Mouse (Mus musculus) midbrain, embryonic 13.5 days (tissue): ENCODE data around the gene Gm10800. TPM values are rescaled to one million over a fixed set of nuclear protein-coding genes. Genes with fewer than 3 reads are reported as not detected.
"Not testable (repeated sequence)": the region's sequence is repeated elsewhere in the genome, so short reads cannot be mapped to it uniquely, and the experiment has no call there.

Experiments
- ATAC-seq: fragments of 200-750 bp; cut with Nextera tagmentation; 2 replicates; pipeline ENCODE4 v1.8.0; 2017; ENCODE audit warnings: mild to moderate bottlenecking, moderate TSS enrichment, moderate library complexity
- H3K27ac ChIP-seq: fragments of 300-500 bp; sonication (generic); 2 replicates; pipeline ENCODE4 v1.5.1; 2015; ENCODE audit warnings: inconsistent platforms, mild to moderate bottlenecking, moderate library complexity
- H3K27me3 ChIP-seq: fragments of 300-500 bp; sonication (generic); 2 replicates; pipeline ENCODE4 v1.6.1; 2015; ENCODE audit warnings: mild to moderate bottlenecking, inconsistent platforms
- H3K36me3 ChIP-seq: fragments of 300-500 bp; sonication (generic); 2 replicates; pipeline ENCODE4 v1.6.1; 2015; ENCODE audit warnings: mild to moderate bottlenecking, inconsistent platforms
- H3K4me1 ChIP-seq: fragments of 300-500 bp; sonication (generic); replicated peaks from 2 replicates; pipeline ENCODE4 v1.6.1; 2015; ENCODE audit warnings: inconsistent platforms
- H3K4me2 ChIP-seq: fragments of 300-500 bp; sonication (generic); replicated peaks from 2 replicates; pipeline ENCODE4 v1.6.1; 2015; ENCODE audit warnings: moderate library complexity, mild to moderate bottlenecking, inconsistent platforms
- H3K4me3 ChIP-seq: fragments of 300-500 bp; sonication (generic); replicated peaks from 2 replicates; pipeline ENCODE4 v1.5.1; 2015; ENCODE audit warnings: mild to moderate bottlenecking, inconsistent platforms
- H3K9ac ChIP-seq: fragments of 300-500 bp; sonication (generic); replicated peaks from 2 replicates; pipeline ENCODE4 v1.6.1; 2015; ENCODE audit warnings: mild to moderate bottlenecking, inconsistent platforms
- H3K9me3 ChIP-seq: fragments of 300-500 bp; sonication (generic); 2 replicates; pipeline ENCODE4 v1.6.1; 2016; ENCODE audit warnings: mild to moderate bottlenecking, inconsistent platforms
- WGBS: fragments of 180-500 bp; shearing (Covaris S2); methylation state at CpG from one replicate; pipeline ENCODE4 v1.1.7; 2015; 5-methylcytosine and 5-hydroxymethylcytosine counted together
- polyA plus RNA-seq: library from polyadenylated mRNA; unstranded; fragments of >200 nt; fragmentation: Nextera tagmentation; extraction: Ambion mirVana; gene quantifications from 2 replicates; pipeline ENCODE4 v1.2.1, GENCODE M21; 2015

Gene Gm10800
- polyA plus RNA-seq = 8.3 and 9.2 TPM in 2 replicates

DNA sequence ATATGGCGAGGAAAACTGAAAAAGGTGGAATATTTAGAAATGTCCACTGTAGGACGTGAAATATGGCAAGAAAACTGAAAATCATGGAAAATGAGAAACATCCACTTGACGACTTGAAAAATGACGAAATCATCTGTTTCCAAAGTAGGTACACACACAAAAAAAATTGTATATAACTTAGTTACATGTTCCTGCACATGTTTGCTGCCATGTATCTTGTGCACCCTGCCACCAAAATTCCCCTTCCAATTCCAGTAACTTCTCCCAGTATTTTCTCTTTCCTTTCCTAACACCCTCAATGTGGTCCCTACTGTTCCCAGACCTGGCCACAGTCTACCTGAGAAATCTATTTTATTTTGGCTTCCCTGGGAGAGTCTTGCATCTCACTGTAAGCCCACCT is at the start of gene Gm10800:
Gene Gm10800, minus strand, starts transcription at position 101 of the 400 bp plus-strand sequence.
- H3K4me3 ChIP-seq, H3K9me3 ChIP-seq, H3K27me3 ChIP-seq, H3K27ac ChIP-seq, ATAC-seq, H3K4me1 ChIP-seq, H3K36me3 ChIP-seq, H3K9ac ChIP-seq, H3K4me2 ChIP-seq: not testable (repeated sequence)
- 84% methylated on average over 4 of the region's 4 CpGs for WGBS

- WGBS = 98% methylated on average over 1 of the region's 1 CpGs
- Histone ChIP-seq H3K27ac (no peak overlapping the region), H3K9me3 (no peaks in the 10 kb centered on the region), H3K27me3 (no peaks in the 10 kb centered on the region), H3K4me2 (no peak overlapping the region), H3K36me3 (no peaks in the 10 kb centered on the region), H3K4me1 (no peaks in the 10 kb centered on the region), H3K4me3 (no peak overlapping the region), H3K9ac (no peak overlapping the region)
- no peak for ATAC-seq
Observed at GRCm38 (mm10) chr2:98697533-98697932, 30.4 kb upstream of the Gm10800 start.

- H3K9me3 ChIP-seq, H3K9ac ChIP-seq, H3K4me1 ChIP-seq, H3K36me3 ChIP-seq, H3K4me2 ChIP-seq, H3K27me3 ChIP-seq, H3K27ac ChIP-seq, H3K4me3 ChIP-seq, ATAC-seq: not testable (repeated sequence)
- 84% methylated on average over 5 of the region's 5 CpGs for WGBS
Observed at GRCm38 (mm10) chr2:98661937-98662336, 5.2 kb downstream of the Gm10800 start, which contains the start of gene Gm10801. TSS of gene Gm10801 (plus strand) at chr2:98662237.

Other genes starting within 250 kb of the Gm10800 start
- gene Gm10801, start 5.1 kb downstream of the Gm10800 start, polyA plus RNA-seq = 1.3 and 2.2 TPM in 2 replicates